Mouse (Mus musculus) lung, postnatal 0 days (tissue): ENCODE data around the gene Gm49368. TPM values are rescaled to one million over a fixed set of nuclear protein-coding genes. Genes with fewer than 3 reads are reported as not detected.
A peak's percentile ranks its signal among the peaks of the same experiment; 100 is the strongest.

ENCODE experiments used
- ATAC-seq: fragments of 200-750 bp; cut with Nextera tagmentation; 2 replicates; pipeline ENCODE4 v1.8.0; 2017; ENCODE audit warnings: moderate library complexity
- DNase-seq: peaks from one replicate; pipeline ENCODE4 v3.0.0-alpha.2; 2016; ENCODE audit warnings: low spot score
- H3K27ac ChIP-seq: fragments of 300-500 bp; sonication (generic); 2 replicates; pipeline ENCODE4 v1.5.1; 2014; ENCODE audit warnings: antibody characterized with exemption, mild to moderate bottlenecking, low read length, mixed read lengths
- H3K27me3 ChIP-seq: fragments of 300-500 bp; sonication (generic); replicated peaks from 2 replicates; pipeline ENCODE4 v1.6.1; 2014; ENCODE audit warnings: low read length, mixed read lengths; ENCODE audit not compliant: insufficient read depth
- H3K36me3 ChIP-seq: fragments of 300-500 bp; sonication (generic); 2 replicates; pipeline ENCODE4 v1.6.1; 2014; ENCODE audit warnings: low read length, mixed read lengths; ENCODE audit not compliant: insufficient read depth
- H3K4me1 ChIP-seq: fragments of 300-500 bp; sonication (generic); 2 replicates; pipeline ENCODE4 v1.6.1; 2014; ENCODE audit warnings: antibody characterized with exemption, low read depth, low read length, mixed read lengths; ENCODE audit not compliant: insufficient read depth
- H3K4me2 ChIP-seq: fragments of 300-500 bp; sonication (generic); replicated peaks from 2 replicates; pipeline ENCODE4 v1.6.1; 2014; ENCODE audit warnings: low read depth, mild to moderate bottlenecking, low read length, moderate library complexity, mixed read lengths
- H3K4me3 ChIP-seq: fragments of 300-500 bp; sonication (generic); 2 replicates; pipeline ENCODE4 v1.5.1; 2014; ENCODE audit warnings: low read depth, low read length
- H3K9ac ChIP-seq: fragments of 300-500 bp; sonication (generic); replicated peaks from 2 replicates; pipeline ENCODE4 v1.6.1; 2014; ENCODE audit warnings: low read depth, mild to moderate bottlenecking
- H3K9me3 ChIP-seq: fragments of 300-500 bp; sonication (generic); 2 replicates; pipeline ENCODE4 v1.6.1; 2016; ENCODE audit warnings: low read length, mixed read lengths
- CTCF ChIP-seq: IDR thresholded peaks from 2 replicates; pipeline ENCODE4 v1.5.1; 2016; ENCODE audit warnings: antibody characterized with exemption, mild to moderate bottlenecking
- EP300 ChIP-seq: IDR thresholded peaks from 2 replicates; pipeline ENCODE4 v1.6.1; 2016; ENCODE audit warnings: antibody characterized with exemption, mild to moderate bottlenecking, control low read depth
- WGBS: fragments of 180-500 bp; shearing (Covaris S2); extraction: QIAGEN DNeasy Blood & Tissue Kit; methylation state at CpG from one replicate; pipeline ENCODE4 v1.1.7; 2014; 5-methylcytosine and 5-hydroxymethylcytosine counted together
- polyA plus RNA-seq: library from polyadenylated mRNA; unstranded; fragments of >200 nt; fragmentation: Nextera tagmentation; extraction: Ambion mirVana; gene quantifications from 2 replicates; pipeline ENCODE4 v1.2.1, GENCODE M21; 2015

The Gm49368 gene
- polyA plus RNA-seq, 1 experiment from 2014 or later = not detected

DNA sequence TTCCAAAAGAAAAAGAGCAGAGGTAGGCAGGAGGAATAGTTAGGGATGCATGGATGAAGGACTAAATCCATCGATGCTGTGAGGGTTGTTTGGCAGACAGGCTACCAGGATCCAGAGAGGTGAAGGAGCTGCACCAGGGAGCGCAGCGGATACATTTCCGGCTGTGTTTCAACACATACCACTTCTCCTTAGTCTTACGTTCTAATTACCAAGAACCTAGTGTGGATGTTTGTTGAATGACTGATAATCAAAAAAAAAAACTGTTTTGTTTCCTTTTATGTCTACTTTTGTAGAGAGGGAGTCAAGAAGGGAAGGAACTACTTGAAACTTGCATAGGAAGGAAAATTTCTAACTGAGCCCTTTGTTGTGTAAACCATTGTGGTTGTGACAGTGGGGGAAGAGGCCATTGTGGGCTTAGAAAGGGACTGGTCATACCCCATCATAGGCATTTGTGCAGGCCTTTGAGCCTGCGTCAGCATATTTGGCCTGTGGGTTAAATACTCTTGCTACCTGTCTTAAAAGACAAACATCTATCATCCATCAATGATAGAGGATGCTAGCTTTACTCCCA is 813 bp downstream of the Gm49368 start:
- no peaks in the 10 kb centered on the region for H3K27me3 ChIP-seq
- ATAC-seq (no peak), DNase-seq (peak; percentile 19)
- H3K9ac ChIP-seq = no peak overlapping the region
- WGBS = 78% methylated on average over 6 of the region's 6 CpGs
- H3K9me3 ChIP-seq = no peaks in the 10 kb centered on the region
- no peak overlapping the region for H3K27ac ChIP-seq
- H3K4me1 ChIP-seq = no peaks in the 10 kb centered on the region
- no peak for TF ChIP-seq CTCF
- no peak for TF ChIP-seq EP300
- H3K36me3 ChIP-seq = no peaks in the 10 kb centered on the region
- H3K4me3 ChIP-seq = no peak overlapping the region
- no peak overlapping the region for H3K4me2 ChIP-seq

DNA sequence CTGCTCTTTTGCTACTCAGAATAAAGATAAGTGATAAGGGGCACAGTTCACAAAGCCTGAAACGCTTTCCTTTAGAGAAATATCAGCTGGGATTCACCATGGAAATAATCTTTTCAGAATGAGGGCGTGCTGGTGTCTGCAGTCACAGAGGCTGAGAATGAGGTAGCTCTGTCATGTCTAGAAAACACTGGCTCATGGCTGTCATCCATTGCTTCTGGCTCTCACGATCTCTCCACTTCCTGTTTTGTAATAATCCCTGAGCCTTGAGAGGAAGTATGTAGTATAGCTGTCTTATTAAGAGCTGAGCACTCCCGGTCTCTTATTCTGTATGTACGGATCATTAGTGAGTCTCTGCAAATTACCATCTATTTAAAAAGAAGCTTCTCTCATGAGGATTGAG is 3.1 kb downstream of the Gm49368 start:
- H3K4me2 ChIP-seq = no peak overlapping the region
- TF ChIP-seq CTCF (no peak), EP300 (no peak)
- no peaks in the 10 kb centered on the region for H3K36me3 ChIP-seq
- no peak overlapping the region for H3K9ac ChIP-seq
- no peaks in the 10 kb centered on the region for H3K4me1 ChIP-seq
- H3K4me3 ChIP-seq = no peak overlapping the region
- DNase-seq (peak; percentile 34), ATAC-seq (no peak)
- no peaks in the 10 kb centered on the region for H3K9me3 ChIP-seq
- H3K27ac ChIP-seq = no peak overlapping the region
- 63% methylated on average over 5 of the region's 5 CpGs for WGBS
- H3K27me3 ChIP-seq = no peaks in the 10 kb centered on the region

DNA sequence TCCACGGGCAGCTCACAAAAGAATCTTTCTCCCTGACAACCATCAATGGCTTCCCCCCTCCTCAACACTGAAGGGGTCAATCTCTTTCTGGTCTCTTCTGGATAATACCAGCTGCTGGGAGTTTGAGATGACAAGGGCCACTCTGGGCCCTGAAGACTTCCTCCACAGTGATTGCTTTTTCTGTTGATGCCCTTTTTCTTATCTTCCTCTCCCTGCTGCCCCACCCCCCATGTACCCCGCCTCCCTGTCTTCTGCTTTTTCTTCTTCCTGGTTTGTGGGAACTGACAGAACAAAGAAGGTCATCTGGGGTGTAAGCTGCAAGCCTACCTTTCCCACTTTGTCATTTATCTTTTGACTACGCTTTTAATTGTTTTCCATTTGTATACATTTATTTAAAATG is 5.4 kb downstream of the Gm49368 start:
- Histone ChIP-seq H3K27ac (no peak overlapping the region), H3K36me3 (no peaks in the 10 kb centered on the region), H3K4me1 (no peaks in the 10 kb centered on the region), H3K4me3 (no peak overlapping the region), H3K27me3 (no peaks in the 10 kb centered on the region), H3K9ac (no peak overlapping the region), H3K4me2 (no peak overlapping the region), H3K9me3 (no peaks in the 10 kb centered on the region)
- DNase-seq = no peak
- no peak for TF ChIP-seq EP300
- TF ChIP-seq CTCF = no peak
- ATAC-seq = no peak
- 43% methylated on average over 3 of the region's 3 CpGs for WGBS

DNA sequence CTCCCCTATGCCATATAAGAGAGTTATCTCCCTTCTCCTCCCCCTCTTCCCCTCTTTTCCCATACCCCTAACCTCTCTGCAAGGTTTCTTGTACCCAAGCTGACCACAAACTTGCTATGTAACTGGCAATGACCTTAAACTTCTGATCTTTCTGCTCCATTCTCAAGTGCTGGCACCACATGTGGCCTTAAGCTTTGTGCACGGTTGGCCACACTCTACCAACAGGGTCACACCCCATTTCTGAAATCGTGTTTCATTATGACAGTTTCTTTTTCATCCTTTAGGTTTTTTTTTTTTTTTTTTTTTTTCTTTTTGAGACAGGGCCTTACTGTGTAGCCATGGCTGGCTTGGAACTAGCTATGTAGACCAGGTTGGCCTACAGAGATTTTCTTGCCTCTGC is 7.4 kb downstream of the Gm49368 start:
- Histone ChIP-seq H3K4me1 (no peaks in the 10 kb centered on the region), H3K27ac (no peak overlapping the region), H3K27me3 (no peaks in the 10 kb centered on the region), H3K9ac (no peak overlapping the region), H3K9me3 (no peaks in the 10 kb centered on the region), H3K36me3 (no peaks in the 10 kb centered on the region), H3K4me2 (no peak overlapping the region), H3K4me3 (no peak overlapping the region)
- no peak for TF ChIP-seq CTCF
- no peak for ATAC-seq
- no peak for DNase-seq
- WGBS = 69% methylated on average over 2 of the region's 2 CpGs

DNA sequence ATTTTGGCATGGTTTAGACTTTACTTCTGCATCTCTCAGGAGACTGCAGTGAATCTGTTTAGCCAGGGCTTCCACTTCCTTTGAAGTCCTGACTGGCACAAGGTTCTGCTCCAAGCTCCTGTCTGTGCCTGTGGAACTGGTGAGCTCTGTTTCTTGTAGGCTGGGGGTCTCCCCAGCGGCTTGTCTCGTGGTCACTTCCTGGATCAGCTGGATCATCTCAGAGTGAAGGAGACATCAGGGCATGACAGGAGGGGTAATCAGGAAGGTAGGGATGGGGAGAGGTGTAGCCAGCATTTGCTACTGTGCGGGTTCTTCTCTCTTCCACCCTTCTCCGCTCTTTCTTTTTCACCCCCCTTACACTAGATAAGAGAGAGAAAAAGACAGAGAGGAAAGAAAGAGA is 9.3 kb downstream of the Gm49368 start:
- no peak overlapping the region for H3K9ac ChIP-seq
- no peak overlapping the region for H3K27ac ChIP-seq
- H3K4me1 ChIP-seq = no peaks in the 10 kb centered on the region
- no peaks in the 10 kb centered on the region for H3K36me3 ChIP-seq
- no peak overlapping the region for H3K4me2 ChIP-seq
- no peak for TF ChIP-seq EP300
- TF ChIP-seq CTCF = no peak
- no peak overlapping the region for H3K4me3 ChIP-seq
- DNase-seq (no peak), ATAC-seq (no peak)
- WGBS = 56% methylated on average over 4 of the region's 4 CpGs
- no peaks in the 10 kb centered on the region for H3K9me3 ChIP-seq
- no peaks in the 10 kb centered on the region for H3K27me3 ChIP-seq

DNA sequence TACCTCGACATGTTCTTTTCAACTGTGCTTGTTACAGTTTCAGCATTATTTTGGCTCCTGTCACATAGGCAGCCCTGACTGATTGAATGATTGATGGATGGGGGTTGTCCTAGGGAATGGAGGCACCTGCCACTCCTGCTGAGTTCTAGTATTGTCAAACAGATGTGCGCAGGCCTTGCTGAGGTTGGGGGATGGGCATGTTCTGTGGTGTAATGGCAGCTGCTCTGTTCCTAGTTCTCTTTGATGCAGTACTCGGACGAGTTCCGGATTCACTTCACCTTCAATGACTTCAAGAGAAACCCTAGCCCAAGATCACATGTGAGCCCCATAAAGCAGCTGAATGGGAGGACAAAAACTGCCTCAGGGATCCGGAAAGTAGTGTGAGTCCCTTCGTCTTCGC is 17.5 kb downstream of the Gm49368 start:
- Histone ChIP-seq H3K27me3 (no peaks in the 10 kb centered on the region), H3K4me2 (no peak overlapping the region), H3K36me3 (no peaks in the 10 kb centered on the region), H3K9ac (no peak overlapping the region), H3K9me3 (no peaks in the 10 kb centered on the region), H3K4me3 (no peak overlapping the region), H3K27ac (no peak overlapping the region), H3K4me1 (no peaks in the 10 kb centered on the region)
- TF ChIP-seq EP300 = no peak
- no peak for TF ChIP-seq CTCF
- DNase-seq (no peak), ATAC-seq (no peak)
- WGBS = 75% methylated on average over 8 of the region's 8 CpGs

DNA sequence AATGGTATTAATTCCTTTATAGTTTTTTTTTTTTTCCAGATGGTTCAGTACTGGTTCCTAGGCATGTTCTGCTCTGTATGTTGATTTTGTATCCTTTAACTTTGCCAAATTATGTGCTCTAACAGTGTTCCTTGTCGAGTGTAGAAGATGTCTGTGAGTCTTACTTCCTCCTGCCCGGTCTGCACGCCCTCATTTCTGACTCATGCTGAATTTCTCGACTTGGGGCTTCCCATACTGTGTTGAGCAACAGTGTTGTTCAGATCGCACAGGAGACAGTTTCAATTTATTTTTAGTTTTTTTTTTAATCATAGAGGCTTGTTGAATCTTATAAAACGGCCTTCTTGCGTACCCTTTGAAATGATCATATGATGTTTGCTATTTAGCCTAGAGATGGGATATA is 26.7 kb downstream of the Gm49368 start:
- no peak for TF ChIP-seq EP300
- TF ChIP-seq CTCF = no peak
- no peak overlapping the region for H3K27ac ChIP-seq
- no peaks in the 10 kb centered on the region for H3K4me1 ChIP-seq
- no peaks in the 10 kb centered on the region for H3K36me3 ChIP-seq
- 63% methylated on average over 7 of the region's 7 CpGs for WGBS
- H3K9ac ChIP-seq = no peak overlapping the region
- H3K4me3 ChIP-seq = no peak overlapping the region
- H3K4me2 ChIP-seq = no peak overlapping the region
- no peaks in the 10 kb centered on the region for H3K9me3 ChIP-seq
- H3K27me3 ChIP-seq = no peaks in the 10 kb centered on the region
- DNase-seq (peak; percentile 48), ATAC-seq (no peak)
